Mouse (Mus musculus): Measurements from ENCODE around the gene Mtfmt. TPM values are rescaled to one million over a fixed set of nuclear protein-coding genes. Genes with fewer than 3 reads are reported as not detected.

The Mtfmt gene
- 12.3 and 14.7 TPM in 2 replicates for total RNA-seq (2021)
- long read RNA-seq, experiment 1, transcript Mtfmt-201 (9 exons, 2,042 nt) = major isoform, 12 of 15 reads
- long read RNA-seq, experiment 1, partial matches to known transcripts = 2 of 15 reads
- long read RNA-seq, experiment 1, other reads (novel, unspliced or antisense) = 1 of 15 reads
- long read RNA-seq, experiment 2, transcript Mtfmt-201 (9 exons, 2,042 nt) = major isoform, 11 of 12 reads
- long read RNA-seq, experiment 2, partial matches to known transcripts = 0 of 12 reads
- long read RNA-seq, experiment 2, other reads (novel, unspliced or antisense) = 1 of 12 reads

GRCm38 (mm10) chr9:65435671-65436301 lies at the start of gene Mtfmt:
Gene Mtfmt, plus strand, starts transcription at chr9:65435782.
- peak; percentile 97 for DNase-seq

GRCm38 (mm10) chr9:65386373-65387140 lies 49.0 kb upstream of the Mtfmt start:
- DNase-seq = no peak

GRCm38 (mm10) chr9:65390752-65391612 lies 44.6 kb upstream of the Mtfmt start:
- DNase-seq = peak; percentile 42

DNA sequence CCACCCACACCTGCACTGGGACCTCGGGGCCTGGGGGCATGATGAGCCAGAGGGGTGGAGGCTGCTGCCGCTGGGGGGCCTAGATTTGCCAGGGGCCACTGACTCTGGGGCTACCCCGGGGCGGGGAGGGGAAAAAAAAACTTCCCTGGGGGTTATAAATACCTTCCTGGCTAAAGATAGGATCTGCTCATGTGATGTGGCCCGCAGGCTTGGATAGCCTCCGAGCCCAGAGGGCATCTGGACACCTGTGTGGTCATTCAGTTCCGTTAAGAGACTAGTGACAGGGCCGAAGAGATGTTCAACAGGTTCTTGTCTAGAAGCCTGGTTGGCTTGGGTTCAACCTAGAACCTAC lies 44.0 kb upstream of the Mtfmt start, which contains the start of gene Kbtbd13:
Gene Kbtbd13 (minus strand): TSS at position 40 of the 352 bp plus-strand sequence.
- no peak for DNase-seq

GRCm38 (mm10) chr9:65392638-65393364 lies 42.8 kb upstream of the Mtfmt start:
- peak; percentile 85 for DNase-seq

- DNase-seq = no peak
Observed at GRCm38 (mm10) chr9:65393606-65394005, 42.0 kb upstream of the Mtfmt start.

- no peak for DNase-seq
Observed at GRCm38 (mm10) chr9:65394360-65394759, 41.2 kb upstream of the Mtfmt start.

- peak; percentile 78 for DNase-seq
Observed at GRCm38 (mm10) chr9:65398279-65398678, 37.3 kb upstream of the Mtfmt start, which contains the start of gene Rasl12. Gene Rasl12, plus strand, starts transcription at chr9:65398506.

DNA sequence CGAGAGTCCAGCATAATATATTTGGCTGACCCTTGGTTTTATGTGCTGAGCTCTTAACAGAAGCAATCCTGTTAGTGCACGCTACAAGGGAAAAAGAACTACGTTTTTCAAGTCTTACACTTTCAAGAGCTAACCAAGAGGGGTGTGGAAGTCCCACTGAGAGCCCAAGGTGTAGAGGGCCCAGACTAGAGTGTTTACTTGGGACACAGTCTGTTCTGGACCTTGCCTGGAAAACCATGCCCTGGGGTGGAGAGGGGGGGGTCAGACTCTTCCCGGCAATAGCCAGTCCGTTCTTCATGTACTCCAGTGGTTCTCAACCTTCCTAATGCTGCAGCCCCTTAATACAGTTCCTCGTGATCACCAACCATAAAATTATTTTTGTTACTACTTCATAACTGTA lies 35.6 kb upstream of the Mtfmt start:
- no peak for DNase-seq

- peak; percentile 92 for DNase-seq
Observed at GRCm38 (mm10) chr9:65404331-65405183, 31.0 kb upstream of the Mtfmt start.

DNA sequence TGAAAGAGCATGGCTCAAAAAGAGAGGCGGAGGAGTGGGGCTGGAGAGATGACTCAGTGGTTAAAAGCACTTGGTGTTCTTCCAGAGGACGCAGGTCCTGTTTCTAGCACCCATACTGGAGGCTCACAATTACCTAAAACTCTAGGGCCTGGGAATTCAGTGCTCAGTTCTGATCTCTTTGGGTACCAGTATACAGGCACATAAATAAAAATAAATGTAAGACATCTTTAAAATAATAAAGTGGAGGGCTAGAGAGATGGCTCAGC lies 30.5 kb upstream of the Mtfmt start:
- DNase-seq = peak; percentile 21

DNA sequence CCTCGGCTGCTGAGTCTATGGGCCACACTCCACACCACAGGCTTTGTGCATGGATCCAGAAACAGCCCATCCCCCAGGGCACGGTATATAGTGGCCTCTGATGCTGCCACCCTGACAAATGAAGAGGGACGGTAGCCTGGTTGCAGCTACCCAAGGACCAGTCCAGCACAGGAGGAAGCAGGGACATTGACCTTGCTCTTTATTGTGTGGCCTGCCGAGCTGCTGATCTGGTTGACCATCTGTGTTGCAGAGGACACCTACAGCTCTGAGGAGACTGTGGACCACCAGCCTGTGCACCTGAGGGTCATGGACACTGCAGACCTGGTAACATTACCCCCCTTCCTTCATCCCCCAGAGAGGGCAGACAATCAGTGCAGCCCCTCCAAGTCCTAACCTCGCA lies 28.3 kb upstream of the Mtfmt start:
- DNase-seq = no peak

DNA sequence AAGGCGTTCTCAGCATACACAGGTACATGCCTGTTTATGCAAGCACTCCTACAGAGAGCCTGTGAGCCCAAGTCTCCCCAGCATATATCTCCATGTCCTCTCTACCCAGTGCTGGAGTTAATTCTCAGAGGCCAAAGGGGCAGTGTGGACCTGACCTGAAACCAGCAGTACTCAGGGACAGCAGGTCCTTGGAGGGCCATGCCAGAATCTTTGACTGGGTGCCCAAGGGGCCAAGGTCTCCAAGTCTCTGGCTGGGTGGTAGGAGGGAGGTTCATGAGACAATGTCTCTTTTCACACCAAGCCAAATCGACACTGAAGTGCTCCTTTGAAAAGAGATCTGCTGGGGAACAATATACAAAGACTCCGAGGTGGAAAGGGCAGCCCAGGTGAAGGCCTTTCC lies 27.7 kb upstream of the Mtfmt start:
- DNase-seq = peak; percentile 55

DNA sequence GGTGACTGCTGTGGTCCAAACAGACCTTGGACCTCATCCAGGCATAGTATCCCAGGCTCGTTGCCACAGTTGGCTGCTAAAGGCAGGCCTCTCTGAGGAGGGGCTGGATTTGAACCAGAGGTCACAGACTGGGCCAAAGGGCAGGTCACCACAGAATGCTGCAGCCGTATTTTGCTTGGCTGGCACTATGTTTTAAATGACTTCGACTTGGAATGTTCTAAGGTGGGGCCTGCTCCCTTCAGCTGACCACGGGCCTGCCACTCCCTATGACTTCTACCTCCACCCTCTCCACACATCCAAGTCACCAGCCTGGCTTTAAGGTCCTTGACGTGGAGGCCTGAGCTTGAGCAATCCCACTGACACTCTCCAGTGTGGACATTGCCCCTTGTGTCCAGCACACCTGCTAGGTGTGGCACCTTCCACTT lies 26.7 kb upstream of the Mtfmt start:
- DNase-seq = peak; percentile 69

DNA sequence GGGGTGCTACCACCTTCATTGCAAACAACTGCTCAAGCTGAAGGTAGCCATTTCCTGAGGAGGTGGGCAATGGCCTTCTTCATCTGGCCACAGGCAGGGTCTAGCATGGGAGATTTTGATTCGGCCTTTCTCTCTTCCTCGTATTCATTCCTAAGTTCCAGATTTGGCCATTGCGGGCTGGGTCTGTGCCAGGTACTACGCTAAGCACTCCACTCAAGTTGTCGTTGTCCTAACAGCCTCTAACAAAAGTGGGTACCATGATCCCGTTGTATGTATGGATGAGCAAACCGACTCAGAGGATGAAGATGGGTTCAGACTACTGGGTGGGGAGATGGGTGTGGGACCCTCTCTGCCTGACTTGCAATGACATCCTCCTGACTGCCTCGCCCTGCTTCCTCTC lies 25.2 kb upstream of the Mtfmt start:
- no peak for DNase-seq

DNA sequence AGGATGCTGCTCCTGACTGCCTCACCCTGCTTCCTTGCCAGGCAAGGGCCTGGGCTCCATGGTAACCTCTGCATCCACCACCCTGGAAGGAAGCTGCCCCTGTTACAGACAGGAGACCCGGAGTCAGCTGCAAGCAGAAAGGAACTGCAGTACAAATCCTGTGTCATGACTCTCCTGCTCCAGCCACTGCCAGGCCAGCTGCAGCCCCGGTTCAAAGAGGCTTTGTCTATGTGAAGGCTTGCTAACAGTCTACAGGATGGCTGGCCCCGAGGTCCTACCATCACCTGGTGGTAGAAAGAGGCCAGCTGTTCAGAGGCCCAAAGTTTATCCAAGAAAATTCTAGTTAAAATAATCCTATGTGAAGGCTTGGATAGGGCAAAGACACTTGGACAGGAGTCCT lies 24.3 kb upstream of the Mtfmt start:
- DNase-seq = no peak

DNA sequence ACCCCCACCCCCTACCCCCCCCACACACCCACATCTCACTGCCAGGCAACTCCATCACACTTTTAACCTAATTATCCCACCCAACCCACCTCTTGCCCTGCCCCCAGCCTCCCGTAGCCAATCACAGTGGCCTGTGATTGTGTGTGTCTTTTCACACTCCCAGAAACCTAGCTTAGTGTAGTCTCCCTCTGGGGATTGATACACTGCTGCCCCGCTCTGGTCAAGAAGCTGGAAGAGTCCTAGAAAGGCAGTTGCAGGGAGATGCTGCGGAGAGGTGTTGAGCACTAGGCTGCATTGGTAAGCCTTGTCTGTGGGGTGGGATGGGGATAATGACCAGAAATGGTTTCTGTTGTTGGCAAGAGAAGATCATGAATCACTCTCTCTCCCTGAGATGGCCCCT lies 17.8 kb upstream of the Mtfmt start:
- DNase-seq = no peak

DNA sequence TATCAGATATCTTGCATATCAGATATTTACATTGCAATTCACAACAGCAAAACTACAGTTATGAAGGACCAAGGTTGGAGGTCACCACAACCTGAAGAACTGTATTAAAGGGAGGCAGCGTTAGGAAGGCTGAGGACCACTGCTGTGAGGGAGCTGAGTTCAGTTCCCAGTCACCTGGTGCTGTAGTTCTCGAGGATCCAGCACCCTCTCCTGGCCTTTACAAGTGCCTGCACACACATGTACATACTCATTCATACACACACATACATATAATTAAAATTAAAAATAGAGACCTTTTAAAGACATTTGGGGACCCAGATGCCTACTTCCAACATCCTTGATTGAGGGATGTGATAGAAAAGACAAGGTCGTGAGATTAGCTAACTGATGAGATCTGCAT lies 15.9 kb upstream of the Mtfmt start:
- DNase-seq = no peak

- DNase-seq = peak; percentile 59
Observed at GRCm38 (mm10) chr9:65422760-65423501, 12.7 kb upstream of the Mtfmt start, which contains the start of gene Slc51b. Gene Slc51b, minus strand, starts transcription at chr9:65422955.

DNA sequence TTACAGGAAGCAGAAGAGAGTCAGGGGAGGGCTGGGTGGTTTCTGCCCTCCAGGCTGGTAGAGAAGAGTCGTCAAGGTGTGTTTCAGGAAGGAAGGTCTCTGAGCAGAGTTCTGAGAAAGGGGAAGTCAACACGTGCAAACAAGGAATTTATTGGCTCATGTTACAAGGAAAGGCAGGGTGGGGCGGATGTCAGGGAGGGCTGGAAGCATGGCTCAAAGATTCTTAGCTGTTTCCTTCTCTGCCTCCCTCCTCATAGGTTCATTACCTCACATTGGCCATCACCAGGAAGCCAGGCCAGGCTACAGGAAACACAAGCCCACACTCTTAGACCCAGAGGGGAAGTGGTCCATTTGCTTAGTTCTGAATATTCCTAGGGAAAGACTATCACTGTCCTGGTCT lies 11.2 kb upstream of the Mtfmt start:
- DNase-seq = no peak

Measured in adrenal gland, postnatal 14 days (tissue).